Mouse (Mus musculus) gastrocnemius, postnatal 4 days (tissue): ENCODE data around the gene Mkrn2os. TPM values are rescaled to one million over a fixed set of nuclear protein-coding genes. Genes with fewer than 3 reads are reported as not detected.
"Not testable (repeated sequence)": the region's sequence is repeated elsewhere in the genome, so short reads cannot be mapped to it uniquely, and the experiment has no call there.

Source experiments
- DNase-seq, 2 experiments: peaks; one replicate each; pipeline ENCODE4 v3.0.0; 2021 to 2022; ENCODE audit warnings: low spot score in 2 of 2, mixed read lengths in 2 of 2
- long read RNA-seq, 2 experiments: library from polyadenylated mRNA; stranded (forward); transcript quantifications; one replicate each; pipeline ENCODE4 v2.0.0; 2021
- total RNA-seq, 2 experiments: library from RNA; stranded (reverse); gene quantifications; 2 replicates each; pipeline ENCODE4 v1.2.3; 2021

Mkrn2os gene
- under 1 TPM; 0.26 to 0.29 TPM for total RNA-seq
- long read RNA-seq, experiment 1: 0 reads
- long read RNA-seq, experiment 2: 0 reads

- DNase-seq: no peak
Observed at GRCm38 (mm10) chr6:115592458-115592857, at the start of gene Mkrn2os. Gene Mkrn2os, minus strand, starts transcription at chr6:115592576.

DNA sequence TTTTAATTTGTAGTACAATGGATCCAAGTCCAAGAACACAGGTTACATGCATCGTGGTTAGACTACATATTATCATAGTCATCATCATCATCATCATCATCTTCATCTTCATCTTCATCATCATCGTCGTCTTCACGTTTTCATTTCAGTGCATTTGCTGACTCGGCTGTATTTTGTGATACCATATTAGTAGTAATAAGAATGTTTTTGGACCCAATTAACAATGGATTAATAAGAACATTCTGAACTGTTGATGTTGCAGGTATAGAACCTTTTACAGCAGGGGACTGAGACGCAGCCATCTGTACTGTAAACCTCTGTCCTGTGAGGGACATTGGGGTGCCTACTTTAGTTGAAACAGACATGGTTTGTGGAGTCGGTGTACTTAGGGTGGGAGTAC lies 45.8 kb upstream of the Mkrn2os start:
- not testable (repeated sequence) for DNase-seq

- no peak for DNase-seq
Observed at GRCm38 (mm10) chr6:115634015-115634414, 41.6 kb upstream of the Mkrn2os start.

DNA sequence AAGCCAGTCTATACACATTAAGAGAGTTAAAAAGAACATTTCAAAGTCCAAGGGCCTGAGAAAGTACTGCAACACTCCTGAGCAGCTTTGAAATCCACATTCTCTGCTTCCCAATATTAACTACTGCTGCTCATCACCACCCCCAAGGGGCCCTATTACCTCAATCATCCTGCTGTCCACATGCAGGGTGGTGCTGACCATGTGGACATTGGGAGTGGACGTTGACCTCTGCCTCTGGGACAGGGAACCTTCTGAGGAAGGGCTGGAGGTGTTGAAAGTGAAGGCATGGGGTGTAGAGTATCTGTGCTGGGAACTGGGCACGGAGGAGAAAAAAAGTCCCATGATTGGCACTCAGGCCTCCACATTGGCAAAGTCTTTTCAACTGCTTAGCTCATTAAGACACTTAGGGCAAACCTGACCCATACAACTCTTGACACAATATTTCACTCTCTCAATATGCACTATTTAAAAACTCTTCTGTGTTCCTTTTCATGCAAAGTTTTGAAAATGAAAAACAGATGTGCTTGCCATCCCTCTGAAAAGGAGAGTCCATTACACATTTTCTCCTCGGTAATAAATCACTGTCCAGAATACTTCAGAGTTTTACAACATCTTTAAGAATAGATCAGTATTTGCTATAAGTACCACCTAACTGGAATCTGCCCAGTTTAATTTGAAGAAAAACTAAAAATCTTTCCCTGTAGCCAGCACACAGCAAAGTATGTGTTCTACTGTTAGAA lies 38.9 kb upstream of the Mkrn2os start:
- DNase-seq: no peak

DNA sequence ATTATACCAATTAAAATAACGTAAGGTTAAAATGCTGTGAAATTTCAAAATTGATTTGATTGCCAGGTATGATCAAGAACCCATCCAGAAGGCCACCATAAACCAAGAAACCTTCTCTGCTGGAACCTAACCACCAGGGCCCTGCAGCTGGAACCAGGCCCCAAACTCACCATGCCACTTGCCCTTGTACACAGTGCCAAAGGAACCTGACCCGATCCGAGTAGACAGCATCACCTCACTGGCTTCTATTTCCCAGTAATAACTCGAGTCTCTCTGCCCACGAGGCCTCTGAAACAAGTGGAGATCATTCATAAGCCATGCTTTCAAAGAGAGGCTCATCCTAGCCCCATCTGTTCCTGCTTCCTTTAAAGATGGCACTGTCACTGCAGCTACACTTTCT lies 33.7 kb upstream of the Mkrn2os start:
- DNase-seq: no peak

GRCm38 (mm10) chr6:115620942-115621341 lies 28.6 kb upstream of the Mkrn2os start:
- DNase-seq: no peak

GRCm38 (mm10) chr6:115619818-115620217 lies 27.4 kb upstream of the Mkrn2os start:
- DNase-seq: no peak

DNA sequence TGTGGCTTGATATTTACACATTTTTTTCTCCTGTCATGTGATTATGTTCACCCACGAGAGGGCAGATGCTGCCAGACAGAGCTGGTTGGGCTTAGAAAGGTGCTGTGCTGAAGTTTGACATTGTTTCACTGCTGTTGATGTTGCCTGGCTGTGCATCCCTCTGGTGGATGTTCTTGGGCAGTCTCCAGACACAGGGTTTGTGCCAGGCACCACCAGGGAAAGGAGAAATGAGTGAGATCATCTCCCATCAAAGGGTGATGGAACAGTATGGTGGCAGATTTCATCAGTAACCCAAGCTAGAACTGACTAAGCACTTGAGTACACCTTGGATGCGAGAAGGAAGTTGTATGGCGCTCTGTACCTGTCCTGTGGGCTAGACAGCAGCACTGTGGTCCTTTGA lies 23.6 kb upstream of the Mkrn2os start:
- no peak for DNase-seq

- no peak for DNase-seq
Observed at GRCm38 (mm10) chr6:115613793-115614192, 21.4 kb upstream of the Mkrn2os start.

- no peak for DNase-seq
Observed at GRCm38 (mm10) chr6:115610301-115610700, 17.9 kb upstream of the Mkrn2os start.

- no peak for DNase-seq
Observed at GRCm38 (mm10) chr6:115609121-115609520, 16.7 kb upstream of the Mkrn2os start.

DNA sequence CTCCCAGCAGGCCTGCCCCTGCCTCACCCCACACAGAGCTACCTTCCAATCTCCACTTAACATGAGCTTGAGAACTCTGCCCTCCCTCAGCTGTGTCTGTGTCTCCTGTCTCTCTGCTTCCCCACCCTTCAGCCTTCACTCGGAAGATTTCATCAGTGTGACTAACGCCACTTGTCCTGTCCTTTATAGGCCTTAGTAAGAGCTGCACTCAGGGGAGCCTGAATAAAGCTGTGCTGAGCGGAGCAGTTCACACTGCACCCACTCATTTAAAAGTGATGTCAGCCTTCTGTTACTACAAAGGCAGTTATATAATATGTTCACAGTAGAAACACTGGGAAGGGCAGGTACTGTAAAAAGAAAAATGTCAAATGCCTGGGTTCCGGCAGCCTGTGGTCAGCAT lies 15.1 kb upstream of the Mkrn2os start:
- no peak for DNase-seq

DNA sequence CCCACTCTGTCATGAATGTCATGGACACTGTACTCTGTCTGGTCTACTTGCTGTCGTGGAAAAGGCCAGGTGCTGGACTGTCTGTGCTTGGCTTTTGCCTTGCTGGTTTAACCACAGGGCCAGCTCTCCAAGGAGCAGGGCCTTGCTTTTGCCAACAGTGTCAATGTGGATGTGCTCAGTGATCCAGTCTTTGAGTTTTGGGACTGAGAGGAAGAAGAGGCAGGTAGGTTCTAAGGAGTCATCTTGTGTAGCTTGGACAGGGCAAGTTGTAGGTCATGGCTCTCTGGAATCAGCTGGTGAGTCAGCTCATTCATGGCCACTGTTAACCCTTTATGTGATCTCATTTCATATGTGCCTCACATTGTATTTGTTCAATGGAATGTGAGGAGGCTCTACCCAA lies 14.1 kb upstream of the Mkrn2os start:
- DNase-seq: no peak

DNA sequence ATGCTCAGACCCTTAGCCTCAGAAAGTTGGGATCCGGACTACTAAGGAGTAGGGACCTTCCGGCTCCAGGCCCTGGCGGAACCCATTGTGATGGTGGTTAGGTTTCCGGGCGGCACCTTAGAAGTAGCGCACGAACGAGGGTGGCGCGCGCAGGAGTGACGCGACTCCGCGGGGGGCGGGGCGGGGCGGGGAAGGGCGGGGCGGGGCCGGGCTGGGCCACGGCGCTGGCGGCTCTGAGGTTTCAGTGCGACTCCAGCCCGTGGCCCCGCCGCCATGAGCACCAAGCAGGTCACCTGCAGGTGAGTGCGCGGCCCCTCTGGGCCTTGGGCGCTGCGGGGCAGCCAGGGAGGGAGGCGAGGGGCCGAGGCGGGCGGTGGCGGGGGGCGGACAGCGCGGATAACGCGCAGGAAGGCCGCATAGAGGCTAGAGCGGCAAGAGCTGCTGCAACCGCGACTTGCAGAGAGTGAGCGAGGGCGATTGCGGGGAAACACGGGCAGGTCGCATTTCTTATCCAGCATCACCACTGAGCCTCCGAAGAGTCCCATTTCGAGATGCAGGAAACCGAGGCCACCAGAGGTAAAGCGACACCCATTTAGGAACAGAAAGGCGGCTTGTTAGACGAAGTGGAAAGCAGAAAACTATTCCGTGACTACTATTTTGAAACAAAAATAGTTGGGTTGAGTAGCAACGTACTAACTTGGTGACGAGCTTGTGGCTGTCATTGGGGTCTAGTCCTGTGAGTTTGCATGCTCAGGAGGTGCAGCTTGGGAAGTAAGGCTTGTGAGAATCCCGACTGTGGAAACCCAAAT lies 9.5 kb upstream of the Mkrn2os start, which contains the start of gene Mkrn2:
Mkrn2 (plus strand) TSS at position 188 of the 809 bp plus-strand sequence.
- DNase-seq: peak; percentile 83 to 84

DNA sequence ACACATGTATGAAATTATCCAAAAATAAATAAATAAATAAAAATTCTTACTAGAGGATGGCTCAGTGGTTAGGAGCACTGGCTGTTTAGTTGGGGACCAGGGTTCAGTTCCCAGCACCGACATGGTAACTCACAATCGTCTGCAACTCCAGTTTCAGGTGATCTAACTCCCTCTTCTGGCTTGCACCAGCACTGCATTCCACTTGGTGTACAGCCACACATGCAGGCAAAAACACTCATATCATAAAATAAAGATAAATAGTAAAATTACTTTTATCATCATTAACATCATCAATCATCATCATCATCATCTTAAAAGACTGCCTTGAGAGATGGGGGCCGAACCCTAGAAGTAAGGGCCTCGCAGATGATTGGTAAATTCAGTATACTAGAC lies 8.9 kb upstream of the Mkrn2os start:
- DNase-seq: no peak

DNA sequence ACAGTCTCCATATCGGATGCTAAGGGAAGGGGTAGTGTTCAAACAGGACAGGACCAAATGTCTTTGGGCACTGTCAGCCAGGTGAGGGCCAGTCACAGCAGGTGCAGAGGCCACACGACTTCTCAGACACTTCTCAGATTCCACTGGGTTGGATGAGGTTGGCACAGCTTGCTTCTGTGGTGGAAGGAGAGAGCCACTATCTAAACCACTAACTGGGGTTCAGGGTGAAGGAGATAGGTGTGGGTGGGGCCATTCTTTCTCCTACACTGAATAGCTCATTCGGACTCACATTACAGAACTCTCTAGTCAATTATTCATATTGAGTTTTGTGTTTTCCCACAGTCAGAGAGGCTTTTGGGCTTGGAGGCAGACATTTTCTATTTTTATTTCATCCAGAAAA lies 3.3 kb upstream of the Mkrn2os start:
- DNase-seq: no peak

GRCm38 (mm10) chr6:115594463-115594862 lies 2.1 kb upstream of the Mkrn2os start:
- no peak for DNase-seq

- DNase-seq: no peak
Observed at GRCm38 (mm10) chr6:115593252-115593651, 876 bp upstream of the Mkrn2os start.

DNA sequence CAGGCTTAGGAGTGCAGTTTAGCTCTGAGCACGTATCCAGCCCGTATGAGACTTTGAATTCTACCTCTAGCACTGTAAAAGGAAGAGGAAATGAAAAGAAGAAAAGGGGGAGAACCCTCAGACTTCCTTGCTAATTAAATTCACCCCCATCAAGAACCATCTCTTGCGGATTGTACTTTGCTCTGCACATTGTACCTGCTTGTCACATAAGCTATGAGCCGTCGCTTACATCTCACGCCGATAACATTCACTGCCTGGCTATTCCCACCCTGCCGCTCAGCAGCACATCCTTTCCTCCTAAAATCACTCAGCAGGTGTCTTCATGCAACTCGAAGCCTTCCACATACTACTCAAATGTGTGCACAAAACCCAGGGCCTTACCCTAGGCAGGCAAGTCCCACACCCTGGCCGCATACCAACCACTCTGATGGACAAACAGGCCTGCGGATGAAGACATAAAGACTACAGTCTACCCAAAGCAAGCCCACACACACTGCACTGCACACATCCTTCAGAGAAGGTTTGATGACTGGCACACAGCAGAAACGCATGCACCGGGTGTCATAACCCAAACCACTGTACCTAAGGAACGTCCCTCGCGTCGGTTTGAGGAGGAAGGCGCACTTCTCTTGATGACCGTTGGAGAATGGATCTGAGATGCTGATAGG lies 550 bp downstream of the Mkrn2os start:
- DNase-seq: no peak

DNA sequence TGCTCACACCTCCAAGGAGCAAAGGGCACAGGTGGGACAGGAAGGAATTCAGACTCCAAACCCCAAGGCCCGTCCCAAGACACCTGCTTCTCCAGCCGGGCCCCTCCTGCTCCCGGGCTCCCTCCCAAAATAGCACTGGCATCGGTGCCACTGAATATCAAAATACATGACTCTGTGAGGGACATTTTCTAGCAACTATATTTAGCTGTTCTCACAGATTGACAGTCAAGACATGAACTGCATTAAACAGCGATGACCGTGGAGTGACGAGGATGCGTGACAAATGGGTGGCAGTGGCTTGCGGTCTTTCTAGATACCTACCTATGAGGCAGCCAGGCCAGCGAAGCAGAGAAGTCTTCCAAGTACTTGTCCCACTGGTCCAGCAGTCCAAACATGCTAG lies 6.1 kb downstream of the Mkrn2os start:
- no peak for DNase-seq

GRCm38 (mm10) chr6:115584176-115584575 lies 8.2 kb downstream of the Mkrn2os start:
- DNase-seq: no peak
